Mouse (Mus musculus) c-Kit-positive CD71-positive TER-119-negative erythroid progenitor cells, embryonic 14.5 days (primary cell): ENCODE data around the gene N4bp2l2.

ENCODE experiments used
- DNase-seq: peaks from one replicate; pipeline ENCODE4 v3.0.0-alpha.2; 2013; ENCODE audit warnings: low read depth

Gene N4bp2l2

DNA sequence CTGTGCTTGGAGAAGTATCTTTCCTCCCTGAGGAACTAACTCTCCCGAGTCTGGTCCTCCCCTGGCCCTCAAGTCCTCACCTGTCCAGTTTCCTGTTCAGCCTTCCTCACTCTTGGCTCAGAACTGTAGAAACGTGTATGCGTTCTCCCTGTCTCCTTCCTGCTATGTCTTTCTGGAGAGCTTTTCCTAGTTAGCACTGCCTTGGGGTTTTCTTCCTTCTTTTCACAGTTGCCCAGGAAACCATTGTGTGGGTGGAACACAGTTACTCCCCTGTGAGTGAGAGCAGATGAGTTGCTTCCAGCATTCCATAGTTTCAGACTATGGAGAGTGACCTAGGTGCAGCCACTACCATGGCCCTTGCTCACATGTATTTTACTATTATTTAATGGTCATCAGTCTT, 99.8 kb downstream of the N4bp2l2 start:
- no peak for DNase-seq

DNA sequence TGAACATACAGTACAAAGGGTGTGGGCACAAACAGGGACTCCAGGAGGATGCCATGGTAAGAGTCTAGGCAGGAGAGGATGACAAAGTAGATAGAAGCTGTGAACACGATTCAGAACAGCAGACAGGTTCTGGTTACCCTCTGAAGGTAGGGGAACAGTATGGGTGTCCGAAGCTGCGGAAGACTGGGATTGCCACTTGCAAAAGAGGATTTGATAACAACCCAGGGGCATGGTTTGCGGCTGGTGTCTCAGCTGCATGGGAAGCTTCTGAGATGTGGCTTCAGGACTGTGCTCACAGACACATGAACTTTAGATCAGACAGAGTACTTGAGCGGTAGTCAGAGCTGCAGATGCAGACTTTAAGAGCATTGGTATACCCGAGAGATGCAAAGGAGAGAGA, 101.6 kb downstream of the N4bp2l2 start:
- DNase-seq: no peak

DNA sequence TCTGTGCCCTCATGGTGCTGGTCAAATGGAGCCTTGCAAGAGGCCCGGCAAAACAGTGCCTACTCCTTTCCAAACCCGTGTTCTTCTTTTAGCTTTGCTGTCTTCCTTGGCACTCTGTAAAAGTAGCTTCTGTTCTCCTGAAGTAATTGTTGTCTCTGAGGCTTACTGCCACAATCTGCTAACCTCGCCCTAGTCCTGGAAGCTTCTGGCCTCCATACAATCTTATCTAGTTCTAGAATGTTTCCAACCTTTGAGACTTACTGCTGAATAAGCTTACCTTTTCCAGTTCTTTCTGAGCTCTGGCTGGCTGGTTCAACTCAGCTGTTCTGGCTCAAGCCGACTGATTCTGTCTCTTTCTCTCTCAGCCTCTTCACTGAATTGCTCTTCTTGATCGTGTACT, 104.2 kb downstream of the N4bp2l2 start:
- DNase-seq: no peak

DNA sequence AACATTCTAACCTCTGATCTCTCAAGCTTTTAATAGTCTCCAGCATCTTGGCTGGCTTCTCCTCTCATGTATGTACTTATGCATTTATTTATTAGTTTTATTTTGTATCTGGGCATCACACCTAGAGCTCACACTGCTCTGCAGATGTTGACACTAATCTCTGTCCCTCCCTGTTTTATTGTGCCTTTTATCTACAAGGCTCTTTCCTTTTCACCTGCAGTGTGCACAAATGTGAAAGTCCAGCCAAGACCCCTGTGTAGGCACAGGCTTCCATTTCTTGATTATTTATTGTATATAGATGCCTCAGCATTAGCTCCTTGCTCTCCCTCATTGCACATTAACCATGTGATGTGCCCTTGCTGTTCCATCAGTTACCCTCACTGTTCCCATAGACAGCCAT, 104.6 kb downstream of the N4bp2l2 start:
- DNase-seq: no peak

DNA sequence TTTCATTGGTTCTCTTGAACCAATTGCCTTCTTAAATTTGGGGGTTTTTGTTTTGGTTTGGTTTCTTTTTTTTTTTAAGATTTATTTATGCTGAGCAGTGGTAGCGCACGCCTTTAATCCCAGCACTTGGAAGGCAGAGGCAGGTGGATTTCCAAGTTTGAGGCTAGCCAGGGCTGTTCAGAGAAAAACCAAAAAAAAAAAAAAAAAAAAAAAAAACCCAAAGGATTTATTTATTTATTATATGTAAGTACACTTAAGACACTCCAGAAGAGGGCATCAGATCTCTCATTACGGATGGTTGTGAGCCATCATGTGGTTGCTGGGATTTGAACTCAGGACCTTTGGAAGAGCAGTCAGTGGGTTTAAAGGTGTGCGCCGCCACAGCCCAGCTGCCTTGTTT, 105.1 kb downstream of the N4bp2l2 start:
- no peak for DNase-seq

DNA sequence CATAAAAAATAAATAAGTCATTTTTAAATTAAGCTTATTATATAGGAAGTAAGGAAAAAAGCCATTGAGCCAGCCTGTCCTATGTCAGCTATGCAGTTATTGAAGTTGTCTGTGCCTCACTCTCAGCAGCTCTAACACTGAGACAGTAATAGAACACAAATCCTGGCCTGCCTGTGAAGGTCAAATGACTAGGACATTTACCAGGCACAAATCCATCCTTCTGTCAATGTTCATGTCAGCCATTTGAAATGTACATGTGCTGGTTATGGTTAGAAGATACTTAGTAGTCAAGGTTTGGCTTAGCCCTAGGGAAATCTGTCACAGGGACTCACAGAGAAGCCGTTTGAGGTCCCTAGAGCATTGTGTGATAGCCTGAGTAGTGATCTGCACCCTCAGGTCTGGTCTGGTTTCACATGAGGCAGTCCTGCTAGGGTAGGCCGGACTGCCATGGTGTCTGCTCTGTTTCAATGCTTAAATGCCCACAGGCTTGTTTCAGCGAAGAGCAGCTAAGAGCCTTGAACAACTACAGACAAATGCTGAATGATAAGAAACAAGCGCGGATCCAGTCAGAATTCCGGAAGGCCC, 106.4 kb downstream of the N4bp2l2 start:
- DNase-seq: no peak
